Mouse (Mus musculus) thymus, adult 2 months (tissue): ENCODE data around the gene Asic1.

ENCODE experiments used
- CTCF ChIP-seq: fragments of 200-500 bp; IDR thresholded peaks from 2 replicates; pipeline ENCODE4 v1.5.1; 2012; ENCODE audit warnings: mild to moderate bottlenecking, control low read depth, low read length, moderate library complexity, borderline replicate concordance; ENCODE audit not compliant: control insufficient read depth, poor library complexity, insufficient read depth; ENCODE audit errors: extremely low read depth
- POLR2A ChIP-seq: fragments of 200-500 bp; IDR thresholded peaks from 2 replicates; pipeline ENCODE4 v1.6.1; 2012; ENCODE audit warnings: mild to moderate bottlenecking, low read length, control low read depth, moderate library complexity; ENCODE audit not compliant: control insufficient read depth, poor library complexity, insufficient read depth; ENCODE audit errors: extremely low read depth

GRCm38 (mm10) chr15:99731678-99732077 lies 61.5 kb downstream of the Asic1 start:
- TF ChIP-seq CTCF (no peak), POLR2A (no peak)
